Mouse (Mus musculus) frontal cortex, postnatal 25 days (tissue): Measurements from ENCODE around the gene Tenm2.

ENCODE experiments used
- DNase-seq, 2 experiments: peaks; one replicate each; pipeline ENCODE4 v3.0.0; 2022; ENCODE audit warnings: low spot score in 2 of 2

The Tenm2 gene

GRCm38 (mm10) chr11:37107069-37107468, 128.7 kb downstream of the Tenm2 start:
- DNase-seq, result no peak

GRCm38 (mm10) chr11:37079403-37079802, 156.4 kb downstream of the Tenm2 start:
- no peak for DNase-seq

GRCm38 (mm10) chr11:37076989-37077598, 158.7 kb downstream of the Tenm2 start:
- no peak for DNase-seq

GRCm38 (mm10) chr11:37075349-37075748, 160.4 kb downstream of the Tenm2 start:
- DNase-seq, result no peak

- DNase-seq, result no peak
These were observed 170.3 kb downstream of the Tenm2 start for GRCm38 (mm10) chr11:37065459-37065858.

DNA sequence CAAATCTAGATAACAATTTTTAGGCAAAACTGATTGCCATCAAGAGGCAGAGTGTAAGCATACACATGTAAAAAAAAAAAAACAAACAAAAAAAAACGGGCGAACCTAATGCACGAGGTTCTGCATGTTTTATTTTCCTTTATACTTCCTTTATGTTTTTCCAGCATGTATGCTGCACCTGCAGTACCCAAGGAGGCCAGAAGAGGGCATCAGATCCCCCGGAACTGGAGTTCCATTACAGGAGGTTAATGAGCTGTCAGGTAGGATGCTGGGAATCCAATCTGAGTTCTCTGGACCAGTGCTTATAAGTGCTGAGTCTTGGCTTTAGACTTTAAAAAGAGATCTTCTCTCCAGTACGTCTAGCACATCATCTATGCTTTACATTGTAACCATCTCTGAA, 189.1 kb downstream of the Tenm2 start:
- peak in 1 of 2 experiments; percentile 8 for DNase-seq

DNA sequence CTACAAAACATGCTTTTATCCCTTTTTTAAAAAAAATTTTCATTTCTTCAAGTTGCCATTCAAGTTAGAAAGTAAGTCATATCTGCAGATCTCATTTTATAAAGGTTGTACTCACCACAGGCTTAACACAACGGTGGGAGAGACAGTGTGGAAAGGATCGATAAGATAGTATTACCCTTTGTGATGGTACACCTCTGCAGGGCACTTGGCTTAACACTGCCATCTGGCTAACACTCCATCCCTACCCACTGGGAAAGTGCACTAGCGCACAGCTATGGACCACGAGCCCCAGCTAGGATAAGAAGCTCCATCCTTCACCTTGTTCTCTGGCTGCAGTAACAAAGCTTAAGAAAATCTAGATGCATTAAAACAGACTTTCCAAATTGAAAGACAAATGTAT, 194.5 kb downstream of the Tenm2 start:
- DNase-seq, result no peak

DNA sequence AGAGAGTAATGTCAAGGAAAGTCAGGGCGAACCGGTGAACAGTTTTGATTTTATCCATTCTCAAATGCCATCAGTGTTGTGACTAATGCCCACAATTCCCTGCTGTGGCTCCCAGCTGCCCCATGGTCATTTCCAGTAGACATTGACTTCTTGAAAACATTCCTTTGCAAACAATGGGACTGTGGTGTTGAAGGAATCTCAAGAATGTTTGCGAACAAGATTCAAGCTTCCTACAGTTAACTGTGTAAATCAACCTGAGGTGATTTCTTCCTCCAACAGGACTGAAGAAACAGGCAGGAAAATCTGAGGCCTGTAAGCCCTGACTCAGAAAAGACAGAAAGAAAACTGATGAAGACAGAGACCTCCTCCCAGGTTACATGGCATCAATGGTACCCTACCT, 196.5 kb downstream of the Tenm2 start:
- DNase-seq, result no peak

DNA sequence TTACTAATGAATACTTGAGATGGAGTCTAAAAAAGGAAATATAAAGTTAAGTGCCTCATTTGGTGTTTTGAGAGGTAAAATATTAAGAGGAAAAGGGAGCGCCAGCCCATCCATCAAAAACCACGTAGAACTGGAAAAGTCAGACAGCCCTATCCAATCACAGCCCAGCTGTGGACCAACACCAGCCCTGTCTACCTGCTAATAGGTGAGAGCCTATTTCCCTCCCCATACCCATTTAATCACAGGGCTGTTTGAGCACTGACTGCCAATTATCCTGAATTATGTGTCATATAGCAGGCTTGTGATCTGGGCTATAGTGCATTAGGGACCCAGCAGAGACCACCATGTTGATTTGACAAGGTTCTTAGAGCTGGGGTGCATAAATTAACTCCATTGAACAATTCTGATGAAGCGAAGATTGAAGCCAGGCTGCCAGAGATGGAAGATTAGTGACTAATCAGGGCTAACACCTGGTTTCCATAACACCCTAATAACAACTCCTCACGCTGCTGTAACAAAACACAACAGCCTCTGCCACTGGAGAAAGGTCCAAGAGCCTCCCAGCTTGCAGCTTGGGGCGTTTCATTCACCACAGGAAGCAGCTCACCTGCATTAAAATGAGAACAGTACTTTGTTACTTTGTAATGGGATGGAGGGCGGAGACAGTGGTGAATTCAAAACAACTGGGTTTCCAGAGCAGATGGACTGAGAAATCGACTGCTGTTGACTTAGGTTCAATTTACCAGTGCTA, 204.3 kb downstream of the Tenm2 start:
- DNase-seq, result no peak

- DNase-seq, result no peak
These were observed 223.9 kb downstream of the Tenm2 start for GRCm38 (mm10) chr11:37011900-37012299.

GRCm38 (mm10) chr11:37009243-37009642, 226.5 kb downstream of the Tenm2 start:
- no peak for DNase-seq

GRCm38 (mm10) chr11:36997668-36998067, 238.1 kb downstream of the Tenm2 start:
- DNase-seq, result no peak

DNA sequence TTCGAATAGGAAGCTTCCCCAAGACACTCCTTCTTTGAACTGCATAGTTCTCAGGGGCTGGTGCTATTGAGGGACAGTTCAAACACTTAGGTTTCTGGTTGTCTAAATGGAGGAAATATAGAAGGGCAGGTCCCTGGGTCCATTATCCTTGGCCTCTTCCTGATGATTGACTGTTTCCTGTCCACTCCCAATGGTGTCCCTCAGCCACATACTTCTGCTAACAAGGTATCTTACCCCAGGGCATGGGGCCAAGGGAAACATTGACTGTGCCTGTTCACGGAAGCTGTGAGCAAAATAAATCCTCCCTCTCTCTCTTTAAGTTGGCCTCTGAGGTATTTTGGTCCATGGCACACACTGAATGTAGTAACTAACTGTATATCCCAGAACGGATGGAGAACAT, 244.9 kb downstream of the Tenm2 start:
- no peak for DNase-seq

- peak in 1 of 2 experiments; percentile 12 for DNase-seq
These were observed 246.8 kb downstream of the Tenm2 start for GRCm38 (mm10) chr11:36988776-36989565.

GRCm38 (mm10) chr11:36974142-36974541, 261.6 kb downstream of the Tenm2 start:
- no peak for DNase-seq

DNA sequence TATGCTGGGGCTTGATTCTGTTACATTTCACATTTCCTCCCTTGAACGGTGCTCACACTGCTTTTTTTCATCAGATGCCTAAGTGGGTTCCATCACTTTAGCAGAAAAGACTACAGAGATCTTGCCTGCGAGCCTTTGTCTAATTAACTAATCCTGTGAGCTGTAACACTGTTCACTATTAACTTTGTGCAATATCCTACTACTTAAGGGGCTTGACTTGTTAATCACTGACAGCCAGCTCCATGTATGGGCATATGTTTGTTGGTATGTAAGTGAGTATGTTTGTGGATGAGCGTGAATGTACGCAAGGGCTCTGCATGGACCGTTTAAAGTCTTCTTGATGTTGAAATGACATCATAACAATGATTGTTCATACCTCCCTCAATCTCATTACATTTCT, 277.7 kb downstream of the Tenm2 start:
- no peak for DNase-seq

- no peak for DNase-seq
These were observed 294.3 kb downstream of the Tenm2 start for GRCm38 (mm10) chr11:36941429-36941828.

GRCm38 (mm10) chr11:36940557-36941110, 295.1 kb downstream of the Tenm2 start:
- DNase-seq, result no peak

- DNase-seq, result no peak
These were observed 305.9 kb downstream of the Tenm2 start for GRCm38 (mm10) chr11:36929817-36930216.

DNA sequence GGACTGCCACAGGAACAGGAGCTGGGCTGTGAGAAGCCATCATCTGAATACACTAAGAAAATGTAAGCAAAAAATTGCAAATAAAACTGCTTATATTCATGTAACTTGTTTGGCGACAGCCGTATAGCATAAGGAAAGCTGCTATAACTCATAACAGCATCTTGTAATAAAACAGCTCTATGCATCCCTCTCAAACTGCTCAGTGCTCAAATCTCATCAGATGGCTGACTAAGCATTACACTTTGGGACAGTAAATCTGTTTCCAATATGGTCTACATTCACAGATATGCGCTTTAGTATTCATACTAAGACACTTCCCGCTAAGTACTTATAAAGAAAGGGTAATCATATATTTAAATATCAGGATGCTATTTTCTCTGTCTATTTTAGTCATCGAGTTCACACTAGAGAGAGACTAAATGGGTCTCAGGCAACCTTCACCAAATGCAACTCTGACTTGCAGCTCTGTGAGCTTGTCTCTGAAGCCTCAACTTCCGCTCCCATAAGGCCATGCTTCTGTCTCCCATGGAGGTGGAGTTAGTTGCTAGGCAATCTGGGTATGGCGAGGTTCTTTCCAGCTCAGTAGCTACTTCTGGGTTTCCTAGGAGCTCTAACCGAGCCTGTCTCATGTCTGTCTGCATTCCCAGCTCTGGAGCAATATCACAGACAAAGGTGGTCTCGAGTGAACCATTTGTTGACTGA, 308.9 kb downstream of the Tenm2 start:
- DNase-seq, result no peak

- DNase-seq, result no peak
These were observed 316.5 kb downstream of the Tenm2 start for GRCm38 (mm10) chr11:36919301-36919700.

- no peak for DNase-seq
These were observed 324.4 kb downstream of the Tenm2 start for GRCm38 (mm10) chr11:36911406-36911805.
